ENCODE assay signal across 8 mouse cellular contexts in the genomic region with DNA sequence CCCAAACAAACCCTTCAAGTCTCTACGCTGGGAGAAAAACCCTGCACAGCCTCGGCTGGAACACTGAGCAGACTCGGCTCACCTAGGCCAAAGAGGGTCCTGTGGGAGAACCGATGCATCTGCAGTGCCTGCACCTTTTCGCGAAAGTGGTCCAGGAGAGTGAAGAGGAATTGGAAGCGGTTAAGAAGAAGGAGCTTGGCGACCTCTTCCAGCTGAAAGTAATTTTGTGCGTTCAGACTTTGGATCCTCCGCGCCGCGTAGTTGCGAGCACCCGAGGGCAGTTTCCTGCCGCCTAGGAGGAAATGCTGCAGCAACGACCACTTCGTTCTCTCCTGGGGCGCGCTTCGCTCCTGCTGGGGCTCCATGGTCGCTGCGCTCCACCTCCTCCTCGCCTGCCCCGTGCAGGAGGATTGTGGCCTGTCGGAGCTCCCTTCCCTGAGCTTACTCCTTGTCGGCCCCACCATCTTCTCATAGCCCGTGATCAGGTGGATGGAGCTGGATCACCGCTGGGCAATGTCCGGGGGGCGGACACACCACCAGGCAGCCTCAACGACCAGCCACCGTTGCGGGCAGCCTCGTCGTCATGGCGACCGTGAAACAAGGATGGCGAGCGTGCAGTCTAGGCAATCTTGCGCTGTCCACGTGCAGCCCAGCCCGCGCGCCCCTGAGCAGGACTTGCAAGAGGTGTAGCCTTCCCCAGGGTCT. TPM values are rescaled to one million over a fixed set of nuclear protein-coding genes. Genes with fewer than 3 reads are reported as not detected.
A peak's percentile ranks its signal among the peaks of the same experiment; 100 is the strongest.
DNase-seq lines count a peak whose midpoint lies in the region; ATAC-seq lines count a peak whose summit lies in the region.

A gene (minus strand): TSS at position 594 of the 705 bp plus-strand sequence.

- no peaks in the 10 kb centered on the region for H3K36me3 ChIP-seq in heart, embryonic 14.5 days (ENCODE audit: control insufficient read depth, insufficient read depth, low read length)
- H3K36me3 ChIP-seq in midbrain, embryonic 14.5 days (ENCODE audit: control insufficient read depth, insufficient read depth, low read length), result no peaks in the 10 kb centered on the region

- DNase-seq in kidney, postnatal 10 days, result peak; percentile 7
- no peak for DNase-seq in kidney, adult 11 months
- DNase-seq in embryo, embryonic 11 days, result peak; percentile 85
- DNase-seq in left cerebral cortex, adult 8-10 months (ENCODE audit: low spot score in 2 of 2), result peak; percentile 4 to 13
- peak; percentile 82 for DNase-seq in midbrain, embryonic 14.5 days
- no peak for DNase-seq in gastrocnemius, postnatal 14 days

- peak within 1 kb of the TSS; percentile 98 for H3K4me2 ChIP-seq in heart, embryonic 14.5 days (ENCODE audit: low read length)
- peak within 1 kb of the TSS; percentile 94 for H3K4me2 ChIP-seq in midbrain, embryonic 14.5 days (ENCODE audit: low read length)

- no peak within 1 kb of the TSS for H3K27ac ChIP-seq in heart, embryonic 14.5 days (replicated peaks in 1 of 2; ENCODE audit: control insufficient read depth in 1 of 2, insufficient read depth in 1 of 2, low read depth in 2 of 2, low read length in 2 of 2)
- no peak within 1 kb of the TSS for H3K27ac ChIP-seq in midbrain, embryonic 14.5 days (replicated peaks; ENCODE audit: low read depth, low read length)

- peak within 1 kb of the TSS; percentile 67 for H3K9ac ChIP-seq in heart, embryonic 14.5 days (ENCODE audit: low read length)
- H3K9ac ChIP-seq in midbrain, embryonic 14.5 days (replicated peaks; ENCODE audit: low read length), result no peak within 1 kb of the TSS; the same call in 1 of the 2 replicates

- WGBS in heart, embryonic 14.5 days, result under 1% methylated on average over 45 of the region's 45 CpGs
- WGBS in midbrain, embryonic 14.5 days, result under 1% methylated on average over 45 of the region's 45 CpGs

- peak within 1 kb of the TSS; percentile 40 to 51 for H3K4me3 ChIP-seq in heart, embryonic 14.5 days (ENCODE audit: control insufficient read depth in 1 of 2, insufficient read depth in 1 of 2, low read depth in 1 of 2, low read length in 2 of 2)
- peak within 1 kb of the TSS; percentile 50 for H3K4me3 ChIP-seq in midbrain, embryonic 14.5 days (replicated peaks; ENCODE audit: low read depth, low read length)

- ATAC-seq in heart, embryonic 14.5 days (ENCODE audit: insufficient number of reproducible peaks, insufficient read depth, low FRiP score, low read depth), result peak; percentile 54; the same call in 1 of the 2 replicates
- ATAC-seq in midbrain, embryonic 14.5 days (ENCODE audit: low FRiP score, low TSS enrichment), result peak; percentile 87
- ATAC-seq in megakaryocyte-erythroid progenitor cell, adult 5-6 weeks (replicated peaks; ENCODE audit: low FRiP score, low TSS enrichment, poor library complexity, severe bottlenecking), result no peak

- no peaks in the 10 kb centered on the region for H3K27me3 ChIP-seq in heart, embryonic 14.5 days (ENCODE audit: control insufficient read depth, insufficient read depth, low read length)
- peaks cover 6% of the 10 kb centered on the region; the same call in 1 of the 2 replicates for H3K27me3 ChIP-seq in midbrain, embryonic 14.5 days (ENCODE audit: control insufficient read depth, insufficient read depth, low read length)

- H3K4me1 ChIP-seq in heart, embryonic 14.5 days (ENCODE audit: control insufficient read depth in 2 of 2, insufficient read depth in 2 of 2, low read length in 2 of 2), result peaks cover 3 to 6% of the 10 kb centered on the region in 2 experiments; a peak in 2 of 4 replicates
- H3K4me1 ChIP-seq in midbrain, embryonic 14.5 days (ENCODE audit: control insufficient read depth, insufficient read depth, low read length), result no peaks in the 10 kb centered on the region

- intact Hi-C loops in gastrocnemius, postnatal 14 days (cut with DNase I; ENCODE audit: low total_unique reads), result no loop called here

- H3K9me3 ChIP-seq in heart, embryonic 14.5 days (ENCODE audit: control insufficient read depth, low read length), result peaks cover 4% of the 10 kb centered on the region; the same call in 1 of the 2 replicates
- 0 out of 2 replicates have a peak, but pooled peaks cover 3% of the 10 kb centered on the region for H3K9me3 ChIP-seq in midbrain, embryonic 14.5 days (ENCODE audit: control insufficient read depth, low read length)

RNA-seq across cellular contexts. Expression of the gene that starts here (rescaled TPM):
- polyA plus RNA-seq in heart, embryonic 14.5 days (2014; fragmentation: Nextera tagmentation; extraction: Ambion mirVana), result 0.16 and 0.30 TPM in 2 replicates
- under 1 TPM; 0.21 to 0.43 (median 0.34) TPM for total RNA-seq in left cerebral cortex, adult 8-10 months (2022)
- 0.21 and 0.34 TPM in 2 replicates for polyA plus RNA-seq in midbrain, embryonic 14.5 days (2014; fragmentation: Nextera tagmentation; extraction: Ambion mirVana)
- not detected in 2 replicates for total RNA-seq in megakaryocyte-erythroid progenitor cell, adult 5-6 weeks (2014; fragmentation: Nextera tagmentation)
- total RNA-seq in megakaryocyte-erythroid progenitor cell, adult 5-6 weeks (2017), result not detected in 2 replicates
- total RNA-seq in gastrocnemius, postnatal 14 days (2021), result not detected

Comparison
In these comparisons a context has a peak if more than half of its experiments do, and no peak if none do; other contexts are left out.
1. DNase-seq: peak in kidney, postnatal 10 days (single experiment) and embryo, embryonic 11 days (single experiment); none in kidney, adult 11 months (single experiment) and gastrocnemius, postnatal 14 days (single experiment).
2. Peak in ATAC-seq, H3K4me3 ChIP-seq, H3K9ac ChIP-seq and H3K4me2 ChIP-seq in heart, embryonic 14.5 days; RNA of the gene not detected or under 1 TPM.
3. Peak in DNase-seq in left cerebral cortex, adult 8-10 months; RNA of the gene not detected or under 1 TPM.
4. Peak in DNase-seq, ATAC-seq, H3K4me3 ChIP-seq and H3K4me2 ChIP-seq in midbrain, embryonic 14.5 days; RNA of the gene not detected or under 1 TPM.